Mouse (Mus musculus): ENCODE data around the gene Rfk.

GRCm38 (mm10) chr19:17396802-17397201, 3.0 kb downstream of the Rfk start:
- TF ChIP-seq CTCF (IDR thresholded peaks at IDR 0.05; ENCODE audit: low read depth) (no peak), EP300 (IDR thresholded peaks at IDR 0.05; ENCODE audit: low read depth) (no peak)

Data from liver, postnatal 0 days (tissue).